Comparison of ENCODE assay signal across 22 mouse cellular contexts in genomic region chr16:55076172-55076571, GRCm38 (mm10).
DNase-seq lines count a peak whose midpoint lies in the region; TF ChIP-seq lines count a peak whose summit lies in the region.
"Had no signal": no experiment of that assay in that cellular context is flagged by ENCODE, and none has a peak within 500 bp of the region (broad histone marks: within the 10 kb centered on the region; RNA-seq: fewer than 3 reads in every experiment).

No protein-coding gene starts in this region.

- intact Hi-C loops in gastrocnemius, postnatal 36 days (cut with DNase I), result no loop called here

- H3K4me1 ChIP-seq in cerebellum, adult 2 months (ENCODE audit: control insufficient read depth, insufficient read depth, low read length), result no peaks in the 10 kb centered on the region
- no peaks in the 10 kb centered on the region for H3K4me1 ChIP-seq in kidney, adult 2 months (ENCODE audit: control insufficient read depth, insufficient read depth, low read length)
- H3K4me1 ChIP-seq: embryonic facial prominence, embryonic 13.5 days; heart, embryonic 15.5 days; limb, embryonic 10.5 days; megakaryocyte, embryonic 14.5 days had no signal

- peak; percentile 22 to 63 for DNase-seq in cerebellum, adult 2 months
- no peak for DNase-seq in cerebellum, postnatal 4 days (ENCODE audit: low spot score in 2 of 2)
- peak; percentile 33 for DNase-seq in kidney, adult 2 months
- no peak for DNase-seq in kidney, adult 18-20 months
- DNase-seq in right cerebral cortex, postnatal 25 days, result peak; percentile 5
- no peak for DNase-seq in right cerebral cortex, postnatal 36 days (ENCODE audit: low spot score in 2 of 2)
- DNase-seq in kidney, postnatal 36 days, result peak; percentile 10 to 12
- DNase-seq in gastrocnemius, postnatal 36 days, result no peak
- DNase-seq: adrenal gland, postnatal 14 days; gastrocnemius, postnatal 14 days; liver, postnatal 0 days; lung, postnatal 14 days; midbrain, embryonic 14.5 days; retina, postnatal 1 day; thymus, postnatal 25 days had no signal

- H3K36me3 ChIP-seq in kidney, adult 2 months (ENCODE audit: control insufficient read depth, insufficient read depth, low read length), result no peaks in the 10 kb centered on the region
- H3K36me3 ChIP-seq: embryonic facial prominence, embryonic 13.5 days; G1E; heart, embryonic 15.5 days; limb, embryonic 10.5 days had no signal

- no peak for TF ChIP-seq CTCF in cerebellum, adult 2 months (IDR thresholded peaks at IDR 0.05; ENCODE audit: borderline replicate concordance, insufficient read depth, low read depth, low read length)
- no peak for TF ChIP-seq CTCF in kidney, adult 2 months (conservative IDR thresholded peaks at IDR 0.05; ENCODE audit: insufficient read depth, insufficient read length, low read depth, low read length)

- H3K27ac ChIP-seq in cerebellum, adult 2 months (ENCODE audit: insufficient read depth, low read length), result no peak overlapping the region
- H3K27ac ChIP-seq in kidney, adult 2 months (ENCODE audit: insufficient read depth, low read depth, low read length), result no peak overlapping the region
- H3K27ac ChIP-seq: embryonic facial prominence, embryonic 13.5 days; heart, embryonic 15.5 days; layer of hippocampus, adult 2 months; left cerebral cortex, adult 2 months; limb, embryonic 10.5 days had no signal

- TF ChIP-seq POLR2A in cerebellum, adult 2 months (IDR thresholded peaks at IDR 0.05; ENCODE audit: borderline replicate concordance, insufficient read depth, low read length), result no peak
- TF ChIP-seq POLR2A in kidney, adult 2 months (IDR thresholded peaks at IDR 0.05; ENCODE audit: low read depth, low read length), result no peak

- H3K27me3 ChIP-seq in cerebellum, adult 2 months (ENCODE audit: control insufficient read depth, insufficient read depth, low read length), result no peaks in the 10 kb centered on the region
- no peaks in the 10 kb centered on the region for H3K27me3 ChIP-seq in kidney, adult 2 months (replicated peaks; ENCODE audit: control insufficient read depth, insufficient read depth, low read length)
- H3K27me3 ChIP-seq: embryonic facial prominence, embryonic 13.5 days; heart, embryonic 15.5 days; megakaryocyte, embryonic 14.5 days had no signal

- WGBS in cerebellum, adult 2 months, result 10% methylated on average over 1 of the region's 1 CpGs
- 49% methylated on average over 1 of the region's 1 CpGs for WGBS in kidney, adult 2 months

- H3K4me3 ChIP-seq in cerebellum, adult 2 months (replicated peaks; ENCODE audit: insufficient read depth, low read depth, low read length), result no peak overlapping the region
- H3K4me3 ChIP-seq in kidney, adult 2 months (ENCODE audit: insufficient read depth, low read depth, low read length), result no peak overlapping the region
- H3K4me3 ChIP-seq: embryonic facial prominence, embryonic 13.5 days; heart, embryonic 15.5 days; layer of hippocampus, adult 2 months; left cerebral cortex, adult 2 months; limb, embryonic 10.5 days; megakaryocyte, embryonic 14.5 days had no signal

Comparison
In these comparisons a context has a peak if more than half of its experiments do, and no peak if none do; other contexts are left out.
1. DNase-seq: peak in cerebellum, adult 2 months (2 of 2), kidney, adult 2 months (single experiment), right cerebral cortex, postnatal 25 days (single experiment) and kidney, postnatal 36 days (2 of 2); none in cerebellum, postnatal 4 days (0 of 2), kidney, adult 18-20 months (single experiment), right cerebral cortex, postnatal 36 days (0 of 2) and gastrocnemius, postnatal 36 days (0 of 2).